Mouse (Mus musculus) embryonic fibroblast, embryonic 13.5 days (primary cell): ENCODE data around the gene Selenoo.

Experiments
- CTCF ChIP-seq: IDR thresholded peaks from 2 replicates; pipeline ENCODE4 v1.5.1; 2011; ENCODE audit warnings: mild to moderate bottlenecking, control low read depth, low read length, moderate library complexity, borderline replicate concordance; ENCODE audit not compliant: insufficient read depth
- POLR2A ChIP-seq: IDR thresholded peaks from 2 replicates; pipeline ENCODE4 v1.6.1; 2011; ENCODE audit warnings: low read depth, mild to moderate bottlenecking, control low read depth, low read length, moderate library complexity

DNA sequence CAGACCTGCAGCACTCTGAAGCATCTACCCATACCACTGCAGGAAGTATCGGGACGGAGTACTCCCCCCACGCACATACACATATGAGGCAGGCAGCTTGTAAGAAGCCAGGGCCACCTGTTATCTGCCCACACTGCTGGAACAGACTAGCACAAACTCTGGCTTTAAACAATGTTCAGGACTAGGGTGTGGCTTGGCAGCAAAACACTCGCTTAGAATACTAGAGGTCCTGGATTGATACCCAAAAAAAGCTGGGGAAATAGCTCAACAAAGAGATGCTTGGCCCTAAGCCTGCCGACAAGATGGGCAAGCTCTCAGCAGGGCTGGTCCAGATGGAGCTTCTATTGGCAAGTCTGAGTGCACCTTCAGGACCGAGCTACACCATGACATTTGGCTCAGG is 25.3 kb upstream of the Selenoo start:
- TF ChIP-seq CTCF (no peak), POLR2A (no peak)
